Mouse (Mus musculus): Measurements from ENCODE around the gene Picalm.
A peak's percentile ranks its signal among the peaks of the same experiment; 100 is the strongest.
"Not testable (repeated sequence)": the region's sequence is repeated elsewhere in the genome, so short reads cannot be mapped to it uniquely, and the experiment has no call there.

The Picalm gene

GRCm38 (mm10) chr7:90131831-90132241, 1.8 kb downstream of the Picalm start:
- DNase-seq (ENCODE audit: low spot score), result peak; percentile 64

GRCm38 (mm10) chr7:90132322-90132721, 2.3 kb downstream of the Picalm start:
- DNase-seq (ENCODE audit: low spot score), result peak; percentile 36

GRCm38 (mm10) chr7:90136736-90137135, 6.7 kb downstream of the Picalm start:
- DNase-seq (ENCODE audit: low spot score), result no peak

- no peak for DNase-seq (ENCODE audit: low spot score)
Observed at GRCm38 (mm10) chr7:90138359-90138758, 8.3 kb downstream of the Picalm start.

- DNase-seq (ENCODE audit: low spot score), result no peak
Observed at GRCm38 (mm10) chr7:90140290-90140689, 10.3 kb downstream of the Picalm start.

GRCm38 (mm10) chr7:90144275-90144674, 14.3 kb downstream of the Picalm start:
- DNase-seq (ENCODE audit: low spot score), result no peak

- no peak for DNase-seq (ENCODE audit: low spot score)
Observed at GRCm38 (mm10) chr7:90144971-90145370, 15.0 kb downstream of the Picalm start.

- no peak for DNase-seq (ENCODE audit: low spot score)
Observed at GRCm38 (mm10) chr7:90145376-90145775, 15.4 kb downstream of the Picalm start.

GRCm38 (mm10) chr7:90145897-90146296, 15.9 kb downstream of the Picalm start:
- DNase-seq (ENCODE audit: low spot score), result no peak

GRCm38 (mm10) chr7:90146321-90146720, 16.3 kb downstream of the Picalm start:
- DNase-seq (ENCODE audit: low spot score), result peak; percentile 30

GRCm38 (mm10) chr7:90148023-90148422, 18.0 kb downstream of the Picalm start:
- DNase-seq (ENCODE audit: low spot score), result no peak

GRCm38 (mm10) chr7:90148516-90148915, 18.5 kb downstream of the Picalm start:
- no peak for DNase-seq (ENCODE audit: low spot score)

- peak; percentile 73 for DNase-seq (ENCODE audit: low spot score)
Observed at GRCm38 (mm10) chr7:90150311-90150710, 20.3 kb downstream of the Picalm start.

- no peak for DNase-seq (ENCODE audit: low spot score)
Observed at GRCm38 (mm10) chr7:90158034-90158433, 28.0 kb downstream of the Picalm start.

GRCm38 (mm10) chr7:90160598-90160997, 30.6 kb downstream of the Picalm start:
- DNase-seq (ENCODE audit: low spot score), result no peak

GRCm38 (mm10) chr7:90164276-90164675, 34.3 kb downstream of the Picalm start:
- DNase-seq (ENCODE audit: low spot score), result no peak

- DNase-seq (ENCODE audit: low spot score), result no peak
Observed at GRCm38 (mm10) chr7:90165970-90166369, 36.0 kb downstream of the Picalm start.

- not testable (repeated sequence) for DNase-seq (ENCODE audit: low spot score)
Observed at GRCm38 (mm10) chr7:90167777-90168176, 37.8 kb downstream of the Picalm start.

- no peak for DNase-seq (ENCODE audit: low spot score)
Observed at GRCm38 (mm10) chr7:90173778-90174177, 43.8 kb downstream of the Picalm start.

GRCm38 (mm10) chr7:90175576-90175975, 45.6 kb downstream of the Picalm start:
- DNase-seq (ENCODE audit: low spot score), result no peak

GRCm38 (mm10) chr7:90180635-90181034, 50.6 kb downstream of the Picalm start:
- DNase-seq (ENCODE audit: low spot score), result no peak

- DNase-seq (ENCODE audit: low spot score), result peak; percentile 8
Observed at GRCm38 (mm10) chr7:90200251-90200650, 70.2 kb downstream of the Picalm start.

GRCm38 (mm10) chr7:90201877-90202465, 72.0 kb downstream of the Picalm start:
- no peak for DNase-seq (ENCODE audit: low spot score)

GRCm38 (mm10) chr7:90203914-90204313, 73.9 kb downstream of the Picalm start:
- no peak for DNase-seq (ENCODE audit: low spot score)
